Mouse (Mus musculus) forebrain, embryonic 14.5 days (tissue): Measurements from ENCODE around the gene Smim11. TPM values are rescaled to one million over a fixed set of nuclear protein-coding genes. Genes with fewer than 3 reads are reported as not detected.

Source experiments
- ATAC-seq: fragments of 200-750 bp; cut with Nextera tagmentation; 2 replicates; pipeline ENCODE4 v1.8.0; 2017; ENCODE audit warnings: mild to moderate bottlenecking, moderate library complexity
- DNase-seq: peaks from one replicate; pipeline ENCODE4 v3.0.0-alpha.2; 2015; ENCODE audit warnings: low spot score
- H3K27ac ChIP-seq: fragments of 300-500 bp; sonication (generic); 2 replicates; pipeline ENCODE4 v1.5.1; 2014; ENCODE audit warnings: low read depth, mild to moderate bottlenecking, control low read depth, low read length, moderate library complexity
- H3K27me3 ChIP-seq: fragments of 300-500 bp; sonication (generic); replicated peaks from 2 replicates; pipeline ENCODE4 v1.6.1; 2014; ENCODE audit warnings: low read length, control low read depth, mixed read lengths; ENCODE audit not compliant: control insufficient read depth, insufficient read depth
- H3K36me3 ChIP-seq: fragments of 300-500 bp; sonication (generic); 2 replicates; pipeline ENCODE4 v1.6.1; 2014; ENCODE audit warnings: low read length, control low read depth; ENCODE audit not compliant: control insufficient read depth, insufficient read depth
- H3K4me1 ChIP-seq: fragments of 300-500 bp; sonication (generic); 2 replicates; pipeline ENCODE4 v1.6.1; 2014; ENCODE audit warnings: antibody characterized with exemption, low read length, control low read depth; ENCODE audit not compliant: control insufficient read depth, insufficient read depth
- H3K4me2 ChIP-seq: fragments of 300-500 bp; sonication (generic); 2 replicates; pipeline ENCODE4 v1.6.1; 2014; ENCODE audit warnings: mild to moderate bottlenecking, control low read depth, low read length
- H3K4me3 ChIP-seq: fragments of 300-500 bp; sonication (generic); 2 replicates; pipeline ENCODE4 v1.5.1; 2014; ENCODE audit warnings: low read depth, low read length, control low read depth
- H3K9ac ChIP-seq: fragments of 300-500 bp; sonication (generic); 2 replicates; pipeline ENCODE4 v1.6.1; 2014; ENCODE audit warnings: mild to moderate bottlenecking, low read length, control low read depth, moderate library complexity
- H3K9me3 ChIP-seq: fragments of 300-500 bp; sonication (generic); replicated peaks from 2 replicates; pipeline ENCODE4 v1.6.1; 2016; ENCODE audit warnings: low read length, control low read depth, mixed read lengths; ENCODE audit not compliant: control insufficient read depth
- WGBS: fragments of 180-500 bp; shearing (Covaris S2); extraction: QIAGEN DNeasy Blood & Tissue Kit; methylation state at CpG from one replicate; pipeline ENCODE4 v1.1.7; 2014; 5-methylcytosine and 5-hydroxymethylcytosine counted together
- polyA plus RNA-seq: library from polyadenylated mRNA; unstranded; fragments of >200 nt; fragmentation: Nextera tagmentation; extraction: Ambion mirVana; gene quantifications from 2 replicates; pipeline ENCODE4 v1.2.1, GENCODE M21; 2014

The Smim11 gene
- polyA plus RNA-seq, 1 experiment from 2014 or later, result 110 TPM

DNA sequence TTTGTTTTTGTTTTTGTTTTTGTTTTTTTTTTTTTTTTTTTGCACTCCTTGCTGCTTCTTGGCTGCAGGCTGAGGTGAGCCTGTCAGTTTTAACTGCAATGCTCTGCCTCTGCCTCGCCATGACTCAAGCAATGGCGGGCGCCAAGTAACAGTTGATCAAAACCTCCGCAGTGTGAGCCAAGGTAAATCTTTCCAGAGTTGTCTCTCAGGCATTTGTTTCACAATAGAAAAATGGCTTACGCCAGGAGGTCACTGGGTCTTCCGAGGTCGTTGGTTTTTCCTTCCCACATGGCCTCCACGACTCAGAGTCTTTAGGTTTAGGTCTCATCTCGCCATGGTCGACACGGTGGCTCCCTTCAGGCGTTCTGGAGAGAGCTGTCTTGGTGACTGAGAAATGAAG, 52.2 kb downstream of the Smim11 start:
- H3K4me2 ChIP-seq, result no peak overlapping the region
- H3K27me3 ChIP-seq, result no peaks in the 10 kb centered on the region
- 91% methylated on average over 12 of the region's 12 CpGs for WGBS
- no peak overlapping the region for H3K4me3 ChIP-seq
- H3K9me3 ChIP-seq, result no peaks in the 10 kb centered on the region
- H3K4me1 ChIP-seq, result no peaks in the 10 kb centered on the region
- H3K36me3 ChIP-seq, result no peaks in the 10 kb centered on the region
- H3K9ac ChIP-seq, result no peak overlapping the region
- DNase-seq (no peak), ATAC-seq (no peak)
- H3K27ac ChIP-seq, result no peak overlapping the region

DNA sequence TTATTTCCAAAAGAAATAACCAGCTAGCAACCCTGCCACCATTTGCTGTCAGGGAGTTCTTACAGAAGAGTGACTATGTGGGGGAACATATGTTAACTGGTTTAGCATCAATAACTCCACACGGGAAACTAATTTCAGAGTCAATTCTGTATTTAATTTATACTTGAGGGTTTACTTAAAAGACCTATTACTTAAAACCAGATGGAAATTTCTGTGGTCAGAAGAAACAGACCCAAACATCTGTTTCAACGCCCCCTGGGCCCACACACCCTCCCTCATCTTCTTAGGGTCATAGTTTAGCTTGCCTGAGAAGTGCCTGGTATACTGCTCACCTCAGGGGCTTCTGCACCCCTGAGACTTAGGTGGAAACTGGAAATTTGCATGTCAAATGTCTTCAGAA, 52.8 kb downstream of the Smim11 start:
- Histone ChIP-seq H3K27me3 (no peaks in the 10 kb centered on the region), H3K4me2 (no peak overlapping the region), H3K9ac (no peak overlapping the region), H3K36me3 (no peaks in the 10 kb centered on the region), H3K27ac (no peak overlapping the region), H3K9me3 (no peaks in the 10 kb centered on the region), H3K4me1 (no peaks in the 10 kb centered on the region), H3K4me3 (no peak overlapping the region)
- DNase-seq, result no peak
- ATAC-seq, result no peak
- 72% methylated on average over 2 of the region's 2 CpGs for WGBS

DNA sequence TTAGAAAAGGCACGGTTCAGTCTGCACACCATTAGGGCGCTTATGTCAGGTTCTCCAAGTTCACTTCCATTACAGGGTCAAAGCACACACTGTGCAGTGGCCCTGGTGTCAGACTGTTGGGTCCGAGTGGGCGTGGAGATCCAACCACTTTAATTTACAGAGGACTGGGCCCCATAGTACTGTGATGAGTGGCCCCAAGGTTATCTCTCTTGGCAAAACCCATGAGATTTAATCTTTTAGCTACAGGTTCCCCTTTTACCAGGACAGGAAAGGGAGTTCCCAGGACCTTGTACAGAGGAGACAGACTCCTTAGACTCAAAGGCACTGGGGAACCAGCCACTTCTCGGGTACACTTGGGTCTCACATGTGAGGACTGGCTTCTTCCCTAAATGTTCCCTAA, 54.3 kb downstream of the Smim11 start:
- H3K4me1 ChIP-seq, result no peaks in the 10 kb centered on the region
- no peaks in the 10 kb centered on the region for H3K36me3 ChIP-seq
- WGBS, result 90% methylated on average over 5 of the region's 5 CpGs
- no peak overlapping the region for H3K4me2 ChIP-seq
- no peaks in the 10 kb centered on the region for H3K27me3 ChIP-seq
- no peak overlapping the region for H3K4me3 ChIP-seq
- no peak overlapping the region for H3K9ac ChIP-seq
- H3K9me3 ChIP-seq, result no peaks in the 10 kb centered on the region
- H3K27ac ChIP-seq, result no peak overlapping the region
- ATAC-seq (no peak), DNase-seq (no peak)

DNA sequence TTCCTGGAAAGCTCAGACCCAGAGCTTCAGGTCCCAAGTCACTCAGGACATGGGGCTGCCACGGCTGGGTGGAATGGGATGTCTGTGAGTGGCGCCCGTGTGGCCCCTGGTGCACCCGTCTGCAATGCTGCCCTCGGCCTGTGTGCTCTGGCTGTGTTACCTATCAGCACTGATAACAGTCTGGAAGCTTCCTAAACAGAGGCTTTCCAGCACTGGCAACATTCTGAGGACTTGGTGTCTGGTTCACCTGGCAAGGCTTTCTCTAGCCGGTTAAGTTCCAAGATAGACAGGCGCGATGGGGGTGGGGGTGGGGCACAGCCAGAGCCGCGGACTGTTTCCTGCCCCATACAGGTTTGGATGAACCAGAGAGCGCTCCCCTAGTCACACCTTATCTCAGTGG, 54.9 kb downstream of the Smim11 start:
- H3K27ac ChIP-seq, result no peak overlapping the region
- no peak overlapping the region for H3K9ac ChIP-seq
- no peaks in the 10 kb centered on the region for H3K36me3 ChIP-seq
- no peaks in the 10 kb centered on the region for H3K4me1 ChIP-seq
- WGBS, result 78% methylated on average over 11 of the region's 11 CpGs
- no peak overlapping the region for H3K4me3 ChIP-seq
- no peaks in the 10 kb centered on the region for H3K9me3 ChIP-seq
- no peak for DNase-seq
- no peak overlapping the region for H3K4me2 ChIP-seq
- no peak for ATAC-seq
- H3K27me3 ChIP-seq, result no peaks in the 10 kb centered on the region

DNA sequence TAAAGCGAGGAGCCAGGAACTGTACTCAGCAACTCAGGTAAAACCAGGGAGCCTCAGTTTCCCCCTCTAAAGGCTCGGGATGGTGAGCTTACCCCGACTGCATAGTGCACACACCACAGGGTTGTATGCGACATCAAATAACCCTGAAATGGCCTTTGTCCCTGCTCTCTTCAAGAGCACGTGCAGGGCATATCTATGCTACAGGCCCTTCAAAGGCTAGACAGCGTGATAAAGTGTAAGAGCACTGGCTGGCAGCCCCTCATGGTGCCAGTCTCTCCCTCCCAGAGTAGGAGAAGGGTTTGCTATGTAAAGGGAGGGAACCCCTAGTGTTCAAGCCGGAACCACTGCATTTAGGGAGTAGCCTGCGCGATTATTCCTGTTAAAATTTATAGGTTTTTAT, 55.9 kb downstream of the Smim11 start:
- no peak for ATAC-seq

DNA sequence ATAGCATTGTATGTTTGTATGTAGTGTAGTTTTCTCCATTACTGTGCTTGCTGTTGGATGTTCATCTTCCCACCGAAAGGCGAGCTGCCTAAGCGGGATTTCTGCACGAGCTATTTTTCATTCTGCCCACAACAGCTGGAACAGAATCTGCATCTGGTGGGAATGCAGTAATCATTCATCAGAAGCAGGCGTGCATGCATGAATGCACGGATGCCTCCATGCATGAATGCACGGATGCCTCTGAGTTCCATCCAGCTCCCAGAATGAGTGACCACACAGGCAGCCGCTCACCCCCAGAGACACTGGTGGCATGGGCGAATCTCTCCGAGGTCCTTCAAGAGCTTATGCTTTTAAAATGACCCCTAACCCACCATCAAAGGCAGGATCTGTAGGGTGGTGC, 56.5 kb downstream of the Smim11 start:
- WGBS, result 32% methylated on average over 10 of the region's 10 CpGs
- no peak overlapping the region for H3K4me2 ChIP-seq
- no peaks in the 10 kb centered on the region for H3K9me3 ChIP-seq
- H3K27me3 ChIP-seq, result no peaks in the 10 kb centered on the region
- H3K9ac ChIP-seq, result no peak overlapping the region
- H3K27ac ChIP-seq, result no peak overlapping the region
- H3K4me1 ChIP-seq, result no peaks in the 10 kb centered on the region
- no peaks in the 10 kb centered on the region for H3K36me3 ChIP-seq
- no peak overlapping the region for H3K4me3 ChIP-seq
- no peak for ATAC-seq
- no peak for DNase-seq

More for the DNA sequence above, 55.9 kb downstream of the Smim11 start:
- H3K9me3 ChIP-seq, result no peaks in the 10 kb centered on the region
- no peak overlapping the region for H3K9ac ChIP-seq
- 70% methylated on average over 9 of the region's 9 CpGs for WGBS
- H3K4me2 ChIP-seq, result no peak overlapping the region
- H3K27ac ChIP-seq, result no peak overlapping the region
- no peaks in the 10 kb centered on the region for H3K36me3 ChIP-seq
- H3K4me1 ChIP-seq, result no peaks in the 10 kb centered on the region
- no peak for DNase-seq
- no peaks in the 10 kb centered on the region for H3K27me3 ChIP-seq
- H3K4me3 ChIP-seq, result no peak overlapping the region

DNA sequence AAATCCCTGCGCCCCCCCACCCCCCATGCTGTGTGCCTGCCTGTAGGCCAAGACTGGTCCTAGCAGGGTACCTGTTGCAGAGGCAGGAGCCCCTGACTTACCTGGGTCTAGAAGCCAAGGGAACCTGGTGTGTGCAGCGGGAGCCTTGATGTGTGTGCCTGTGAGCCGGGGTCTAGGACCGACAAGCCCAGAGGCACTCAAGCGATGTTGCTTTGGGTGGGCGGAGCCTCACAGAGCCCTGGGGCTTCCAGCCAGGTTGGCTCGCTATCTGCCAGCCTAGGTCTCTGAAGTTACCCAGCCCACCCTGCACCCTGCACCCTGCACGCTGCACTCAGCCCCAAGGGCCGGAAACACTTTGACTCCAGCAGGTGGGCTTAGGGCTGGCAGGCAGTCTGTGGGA, 57.6 kb downstream of the Smim11 start:
- no peak overlapping the region for H3K4me3 ChIP-seq
- H3K4me2 ChIP-seq, result no peak overlapping the region
- no peaks in the 10 kb centered on the region for H3K36me3 ChIP-seq
- H3K4me1 ChIP-seq, result no peaks in the 10 kb centered on the region
- no peak for ATAC-seq
- H3K9ac ChIP-seq, result no peak overlapping the region
- no peaks in the 10 kb centered on the region for H3K27me3 ChIP-seq
- DNase-seq, result peak; percentile 37
- no peak overlapping the region for H3K27ac ChIP-seq
- H3K9me3 ChIP-seq, result no peaks in the 10 kb centered on the region
- WGBS, result 19% methylated on average over 9 of the region's 9 CpGs

DNA sequence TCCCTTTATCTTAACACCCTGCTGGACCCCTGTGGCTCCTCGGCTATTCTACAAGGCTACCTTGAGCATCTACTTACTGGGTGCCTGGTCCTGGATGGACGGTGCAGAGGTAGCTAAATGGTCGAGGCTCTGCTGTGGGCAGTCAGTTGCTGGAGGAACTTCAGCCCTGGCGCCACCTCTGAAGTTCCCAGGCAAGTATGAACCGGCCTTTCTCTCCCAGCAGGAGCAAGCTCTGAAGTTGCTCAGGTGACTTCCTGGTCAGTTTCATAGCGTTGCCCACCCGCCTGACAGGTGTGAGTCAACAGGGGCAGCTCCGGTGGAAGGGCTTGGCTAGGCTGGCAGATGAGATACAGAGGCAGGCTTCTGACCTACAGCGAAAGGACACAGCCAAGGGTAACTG, 58.1 kb downstream of the Smim11 start, which contains the start of gene Kcne1:
Kcne1 (minus strand) TSS at position 240 of the 400 bp plus-strand sequence.
- Histone ChIP-seq H3K4me2 (no peak within 1 kb of the TSS), H3K9ac (no peak within 1 kb of the TSS), H3K36me3 (no peaks in the 10 kb centered on the region), H3K4me1 (no peaks in the 10 kb centered on the region), H3K27ac (no peak within 1 kb of the TSS), H3K27me3 (no peaks in the 10 kb centered on the region), H3K9me3 (no peaks in the 10 kb centered on the region), H3K4me3 (no peak within 1 kb of the TSS)
- DNase-seq (no peak), ATAC-seq (no peak)
- 56% methylated on average over 9 of the region's 9 CpGs for WGBS

DNA sequence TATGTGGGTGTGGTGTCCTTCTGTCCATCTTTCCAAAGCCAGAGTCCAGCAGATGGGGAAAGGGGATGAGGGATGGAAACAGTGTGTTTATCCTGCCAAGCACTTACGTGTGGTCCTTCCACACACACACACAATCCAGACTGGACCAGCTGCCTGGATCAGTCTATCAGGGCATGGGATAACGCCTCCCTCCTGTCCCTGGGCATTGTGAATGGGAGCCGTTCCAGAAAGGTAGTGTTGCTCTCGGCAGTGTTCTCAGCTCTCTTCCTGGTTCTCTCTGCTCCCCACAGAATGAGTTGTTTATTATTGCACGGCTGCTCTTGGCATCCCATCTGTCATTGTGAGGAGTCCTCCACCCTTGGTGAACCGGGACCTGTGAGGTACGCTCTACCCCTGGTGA, 59.6 kb downstream of the Smim11 start:
- ATAC-seq (no peak), DNase-seq (no peak)
- Histone ChIP-seq H3K36me3 (no peaks in the 10 kb centered on the region), H3K27ac (no peak overlapping the region), H3K4me3 (no peak overlapping the region), H3K4me1 (no peaks in the 10 kb centered on the region), H3K27me3 (no peaks in the 10 kb centered on the region), H3K9me3 (no peaks in the 10 kb centered on the region), H3K9ac (no peak overlapping the region), H3K4me2 (no peak overlapping the region)
- WGBS, result 77% methylated on average over 7 of the region's 7 CpGs
